Mouse (Mus musculus) CD4-positive helper T cell, adult 2 months (primary cell): ENCODE measurements around the gene Coro1c.

Source experiments
- DNase-seq: peaks from one replicate; pipeline ENCODE4 v3.0.0-alpha.2; 2012; ENCODE audit warnings: low read depth, missing footprints, low spot score

Coro1c gene

DNA sequence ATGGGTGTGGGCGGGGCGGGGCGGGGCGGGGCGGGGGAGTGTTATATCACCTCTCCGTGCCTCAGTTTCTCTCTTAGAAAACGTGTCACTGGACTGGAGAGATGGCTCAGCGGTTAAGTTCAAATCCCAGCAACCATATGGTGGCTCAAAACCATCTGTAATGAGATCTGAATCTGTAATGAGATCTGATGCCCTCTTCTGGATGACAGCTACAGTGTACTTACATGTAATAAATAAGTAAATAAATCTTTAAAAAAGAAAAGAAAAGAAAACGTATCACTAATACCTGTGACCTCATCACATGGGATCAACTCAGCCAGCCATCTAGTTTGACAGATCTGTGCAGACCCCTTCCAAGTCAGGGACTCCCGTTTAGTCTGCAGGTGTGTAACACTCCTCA is 21.0 kb upstream of the Coro1c start:
- no peak for DNase-seq

DNA sequence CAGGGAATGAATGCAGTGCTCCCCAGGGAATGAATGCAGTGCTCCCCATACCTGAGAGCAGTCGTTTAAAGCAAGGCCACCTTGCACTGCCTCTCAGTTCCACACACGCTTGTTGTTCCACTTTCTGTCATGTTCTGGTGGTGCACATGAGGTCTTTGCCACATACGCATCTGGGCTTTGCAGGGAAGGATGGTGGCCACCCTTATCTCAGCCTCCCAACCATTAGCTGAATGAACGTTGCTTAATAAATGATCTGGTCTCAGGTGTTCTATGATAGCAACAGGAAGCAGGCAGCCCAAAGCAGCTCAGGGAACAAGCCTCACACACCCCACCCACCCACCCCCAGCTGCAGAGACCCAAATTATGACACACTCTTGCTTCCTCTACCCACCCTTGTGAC is 16.1 kb upstream of the Coro1c start:
- DNase-seq = no peak

DNA sequence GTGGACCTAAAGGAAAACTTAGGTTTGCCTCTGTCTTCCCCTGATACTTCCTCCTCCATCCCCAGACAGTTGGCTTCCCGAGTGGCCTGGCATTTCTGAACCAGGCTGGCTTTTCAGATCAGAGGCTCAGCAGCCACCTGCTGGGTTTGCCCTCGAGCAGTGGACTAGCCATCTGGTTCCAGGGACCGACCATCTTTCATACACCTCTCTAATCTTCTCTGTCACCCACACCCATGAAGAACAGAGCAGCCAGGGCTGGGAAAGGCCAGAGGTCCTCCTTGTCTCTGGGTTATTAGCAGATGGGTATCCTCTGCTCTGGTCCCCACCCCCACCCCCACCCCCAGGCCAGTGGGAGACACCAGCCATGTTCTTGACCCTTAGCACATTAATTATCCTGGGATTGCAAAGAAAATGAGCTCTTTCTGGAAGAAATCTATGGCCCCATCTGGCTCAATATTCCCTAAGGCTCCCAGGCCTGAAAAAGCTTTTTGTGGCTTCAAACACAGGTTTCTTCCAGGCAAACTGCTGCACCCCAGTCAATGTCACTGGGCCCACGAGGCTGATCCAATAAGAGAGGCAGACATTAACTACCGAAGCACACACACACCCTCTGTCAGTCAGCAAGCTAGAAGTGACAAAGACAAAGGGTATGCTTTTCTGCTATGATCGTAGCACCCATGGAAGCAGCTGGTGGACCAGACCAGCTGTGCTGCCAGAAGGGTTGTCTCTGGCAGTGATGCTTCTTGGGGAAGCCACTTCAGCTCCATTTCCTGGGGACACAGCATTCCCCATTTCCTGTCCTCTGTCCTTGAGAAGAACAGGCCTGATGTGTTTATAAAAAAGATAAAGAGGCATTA is 13.0 kb upstream of the Coro1c start:
- no peak for DNase-seq

DNA sequence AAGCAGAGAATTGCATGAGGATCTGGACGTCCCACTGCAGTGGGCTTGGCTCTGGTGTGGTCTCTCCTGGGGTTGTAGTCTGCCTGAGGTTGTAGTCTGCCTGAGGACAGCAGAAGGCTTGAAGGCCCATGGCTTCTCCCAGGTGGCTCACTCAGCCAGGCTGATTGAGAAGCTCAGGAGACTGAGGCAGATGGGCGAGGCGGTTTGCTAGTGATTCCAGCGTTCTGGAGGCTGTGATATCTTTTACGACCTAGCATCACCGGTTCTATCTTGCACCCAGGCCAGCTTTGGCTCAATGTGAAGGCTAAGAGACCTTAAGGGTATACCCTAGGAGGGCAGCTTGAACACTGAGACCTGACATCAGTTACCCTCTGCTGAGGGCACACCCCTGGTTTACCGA is 10.5 kb upstream of the Coro1c start:
- no peak for DNase-seq

DNA sequence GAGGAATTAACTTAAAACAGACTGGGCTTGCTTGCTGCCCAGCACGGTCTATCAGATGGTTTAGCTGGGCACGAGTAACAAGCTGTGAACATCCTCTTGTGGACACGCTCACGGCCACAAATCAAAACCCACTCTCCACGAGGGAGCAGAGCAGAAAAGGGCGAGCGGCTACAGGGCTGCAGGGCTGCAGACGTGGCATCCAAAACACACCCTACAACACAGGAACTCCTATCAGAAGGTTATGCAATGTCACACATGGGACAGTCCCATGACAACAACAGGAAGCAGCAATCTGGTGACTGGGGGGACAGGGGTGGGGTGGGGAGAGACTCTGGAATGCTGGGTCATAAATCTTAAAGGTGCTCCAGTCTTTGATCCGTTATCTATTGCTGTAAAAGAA is 10.1 kb upstream of the Coro1c start:
- peak; percentile 16 for DNase-seq

DNA sequence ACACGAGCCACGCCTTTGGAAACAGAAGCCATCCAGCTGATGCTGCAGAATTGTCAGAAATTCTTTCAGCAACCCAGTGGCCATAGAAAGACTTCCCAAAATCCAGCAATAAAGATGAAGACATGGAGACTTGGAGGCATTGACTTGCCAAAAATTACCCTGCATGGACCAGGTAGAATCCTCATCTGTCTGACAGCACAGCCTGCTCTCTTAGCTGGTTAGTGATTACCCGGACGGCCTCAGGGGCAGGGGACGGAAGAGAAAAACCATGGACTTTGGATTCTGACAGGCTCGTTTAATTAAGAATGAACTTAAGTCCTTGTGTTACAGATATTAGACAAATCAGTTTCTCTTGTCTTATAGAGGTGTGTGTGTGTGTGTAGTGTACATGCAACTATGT is 2.1 kb upstream of the Coro1c start:
- DNase-seq = no peak

DNA sequence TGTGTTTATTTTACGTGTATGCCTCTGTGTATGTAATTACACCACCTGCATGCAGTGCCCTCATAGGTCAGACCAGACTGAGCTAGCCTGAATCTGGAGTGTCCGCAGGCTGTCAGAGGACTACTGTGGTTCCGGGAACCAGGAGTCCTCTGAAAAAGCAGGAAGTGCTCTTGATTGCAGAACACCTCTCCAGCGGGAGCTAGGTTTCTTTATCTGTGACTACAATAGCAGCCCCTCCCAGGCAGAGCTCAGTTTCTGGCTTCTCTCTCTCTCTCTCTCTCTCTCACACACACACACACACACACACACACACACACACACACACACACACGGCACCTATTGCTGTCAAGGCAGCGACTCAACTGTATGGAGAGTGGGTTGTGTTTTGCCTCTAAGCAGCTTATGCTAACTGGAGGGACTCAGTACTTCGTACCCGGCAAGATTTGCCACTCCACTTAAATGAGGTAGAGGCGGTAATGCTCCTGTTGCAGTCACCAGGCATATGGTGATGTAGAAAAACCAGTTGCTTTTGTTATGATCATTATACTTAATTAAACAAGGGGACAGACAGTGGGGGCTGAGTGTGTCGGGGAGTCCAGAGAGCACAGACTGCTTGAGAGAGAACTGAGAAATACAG is 1.6 kb upstream of the Coro1c start:
- DNase-seq = peak; percentile 24

DNA sequence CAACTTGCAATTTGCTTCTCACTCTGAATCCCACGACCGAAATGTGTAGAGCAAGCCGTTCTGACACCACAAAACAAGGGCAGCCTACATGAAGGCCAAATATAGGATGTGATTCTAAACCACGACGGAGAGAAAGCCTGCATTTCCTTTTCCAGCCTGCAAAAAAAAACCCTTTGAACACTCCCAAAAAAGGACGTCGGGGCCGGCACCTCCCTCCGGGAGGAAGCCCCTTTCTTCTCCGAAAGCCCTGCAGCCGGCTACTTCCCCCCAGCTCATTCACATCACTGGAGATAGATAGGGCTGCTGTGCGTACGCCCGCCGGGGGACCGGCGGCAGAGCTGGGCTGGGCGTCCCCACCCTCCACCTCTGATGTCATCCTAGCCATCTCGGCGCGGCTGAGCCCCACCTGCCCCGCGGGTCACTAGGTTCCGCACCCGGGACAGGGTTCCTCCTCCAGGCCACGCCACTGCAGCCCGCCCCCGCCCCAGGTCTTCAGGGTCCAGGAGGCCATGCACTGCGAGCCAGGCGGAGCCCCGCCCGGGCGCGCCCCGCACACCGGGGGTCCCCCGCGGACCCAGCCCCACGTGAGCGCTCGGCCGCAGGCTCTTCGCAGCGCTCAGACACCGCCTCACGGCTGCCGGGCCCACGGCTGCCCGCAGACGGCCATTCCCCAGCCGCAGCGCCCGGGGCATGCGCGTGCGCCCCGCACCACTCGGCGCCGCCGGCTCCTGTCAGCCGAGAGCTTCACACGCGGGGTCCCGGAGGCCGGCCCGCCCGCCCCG is 581 bp downstream of the Coro1c start:
- DNase-seq = peak; percentile 85

DNA sequence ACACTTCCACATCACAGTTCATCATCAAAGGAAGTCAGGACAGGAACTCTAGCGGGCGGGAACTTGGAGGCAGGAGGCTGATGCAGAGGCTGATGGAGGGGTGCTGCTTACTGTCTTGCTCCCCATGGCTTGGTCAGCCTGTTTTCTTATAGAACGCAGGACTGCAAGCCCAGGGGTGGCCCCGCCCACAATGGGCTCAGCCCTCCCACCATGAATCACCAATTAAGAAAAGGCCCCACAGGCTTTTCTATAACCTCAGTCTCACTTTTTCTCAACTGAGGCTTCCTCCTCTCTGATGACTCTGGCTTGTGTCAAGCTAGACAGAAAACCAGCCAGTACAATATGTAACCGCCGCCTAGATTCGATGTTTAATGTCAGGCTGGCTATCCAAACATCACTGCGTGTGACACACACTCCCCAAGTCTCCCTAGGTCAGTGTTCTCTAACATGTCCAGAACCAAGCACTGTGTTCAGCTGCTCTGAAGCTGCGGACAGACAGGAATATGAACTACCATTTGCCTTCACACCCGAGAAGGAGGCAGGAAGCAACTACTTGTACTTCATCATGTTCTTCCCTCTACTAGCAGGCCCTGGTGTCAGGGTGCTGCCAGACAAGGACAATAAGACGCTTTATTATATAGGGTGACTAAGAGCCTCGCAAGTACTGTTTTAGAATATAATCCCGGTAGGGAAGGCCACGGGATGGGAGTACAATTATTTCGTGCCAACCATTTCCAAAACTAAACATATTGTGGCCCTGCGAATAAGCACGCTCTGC is 1.4 kb downstream of the Coro1c start:
- peak; percentile 68 for DNase-seq

DNA sequence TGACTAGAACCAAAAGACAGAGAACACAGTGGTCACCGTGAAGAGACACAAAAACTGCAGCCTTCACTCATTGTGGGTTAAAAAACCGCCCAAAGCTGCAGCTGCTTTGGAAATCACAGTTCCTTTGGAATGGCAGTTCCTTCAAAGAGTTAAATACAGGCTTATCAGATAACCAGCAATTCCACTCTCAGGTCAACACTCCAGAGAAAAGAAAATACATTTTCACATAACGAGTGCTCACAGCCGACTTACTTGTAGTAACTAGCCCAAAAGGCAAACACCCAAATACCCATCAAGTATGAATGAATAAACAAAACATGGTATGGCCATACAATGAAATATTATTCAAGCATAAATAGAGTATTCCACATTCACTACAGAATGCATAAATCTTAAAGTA is 3.6 kb downstream of the Coro1c start:
- DNase-seq = no peak

DNA sequence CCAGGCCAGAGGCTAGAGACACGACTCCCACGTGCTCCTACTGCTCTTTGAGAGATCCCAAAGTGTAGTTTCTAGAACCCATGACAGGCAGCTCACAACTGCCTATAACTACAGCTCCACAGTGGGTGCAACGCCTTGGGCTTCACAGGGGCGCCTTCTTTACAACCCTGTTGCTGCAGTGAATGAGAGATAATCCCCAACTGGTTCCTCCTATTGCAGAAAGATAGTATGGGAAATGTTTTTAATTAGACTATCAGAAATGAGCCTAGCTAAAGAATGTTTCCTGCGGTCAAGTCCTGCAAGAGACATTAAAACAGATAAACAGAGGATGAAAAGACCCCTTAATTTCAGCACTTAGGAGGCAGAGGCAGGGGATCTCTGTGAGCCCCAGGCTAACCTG is 5.6 kb downstream of the Coro1c start:
- no peak for DNase-seq

DNA sequence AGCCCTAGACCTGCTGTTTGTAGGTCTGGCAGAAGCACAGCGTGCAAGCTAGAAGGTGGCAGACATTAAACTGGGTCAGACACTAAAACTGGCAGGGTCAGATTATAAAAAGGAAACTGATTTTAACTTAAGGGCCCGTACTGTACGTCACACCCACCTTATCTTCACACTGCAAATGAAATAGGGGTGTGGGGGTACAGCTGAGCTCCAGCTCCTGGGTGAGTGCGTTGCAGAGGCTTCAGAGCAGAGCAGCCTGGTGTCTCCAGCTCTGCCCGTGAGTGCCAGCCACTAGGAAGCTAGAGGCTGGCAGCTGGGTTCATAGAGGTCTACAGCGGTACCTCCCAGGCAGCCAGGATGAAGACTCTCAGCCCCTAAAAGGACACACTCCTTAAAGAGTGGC is 6.5 kb downstream of the Coro1c start:
- no peak for DNase-seq

DNA sequence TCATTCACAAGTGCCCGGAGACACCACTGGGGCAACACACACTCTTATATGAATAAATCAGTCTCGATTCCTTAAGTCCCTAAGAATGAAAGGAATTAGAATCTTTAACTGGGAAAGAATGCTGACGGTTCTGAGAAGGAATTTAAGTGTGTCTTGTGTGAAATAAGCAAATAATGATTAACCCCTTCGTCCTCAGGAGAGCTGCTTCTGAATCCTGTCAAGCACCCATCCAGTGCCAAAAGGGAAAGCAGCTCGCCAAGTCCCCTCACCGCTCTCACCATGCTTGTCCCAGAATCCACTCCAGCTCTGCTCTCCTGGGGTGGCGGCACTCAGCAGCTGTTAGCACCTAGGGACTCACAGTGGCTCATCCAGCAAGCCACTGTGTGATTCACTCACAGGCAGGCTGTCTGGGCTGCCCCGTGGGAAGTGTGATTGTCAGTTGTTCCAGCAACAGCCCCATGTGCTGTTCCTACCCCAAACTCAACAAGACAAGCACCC is 7.4 kb downstream of the Coro1c start:
- no peak for DNase-seq

DNA sequence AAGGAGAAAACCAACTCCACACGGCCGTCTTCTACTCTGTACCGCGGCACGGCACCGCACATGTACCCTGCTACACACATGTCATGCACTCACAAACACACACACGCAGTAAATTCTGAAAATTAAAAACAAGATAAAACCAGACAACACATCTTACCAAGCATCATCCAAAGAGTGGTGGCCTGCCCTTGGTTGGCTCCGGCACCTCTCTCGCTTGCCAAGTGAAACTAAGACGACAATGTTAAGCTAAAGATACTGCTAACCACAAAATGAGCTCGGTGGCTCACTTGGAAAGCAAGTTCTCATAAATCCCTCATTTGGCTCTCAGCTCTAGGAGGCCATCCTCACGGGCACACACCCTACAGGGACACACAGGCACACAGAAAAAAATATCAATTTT is 9.0 kb downstream of the Coro1c start:
- DNase-seq = peak; percentile 37

DNA sequence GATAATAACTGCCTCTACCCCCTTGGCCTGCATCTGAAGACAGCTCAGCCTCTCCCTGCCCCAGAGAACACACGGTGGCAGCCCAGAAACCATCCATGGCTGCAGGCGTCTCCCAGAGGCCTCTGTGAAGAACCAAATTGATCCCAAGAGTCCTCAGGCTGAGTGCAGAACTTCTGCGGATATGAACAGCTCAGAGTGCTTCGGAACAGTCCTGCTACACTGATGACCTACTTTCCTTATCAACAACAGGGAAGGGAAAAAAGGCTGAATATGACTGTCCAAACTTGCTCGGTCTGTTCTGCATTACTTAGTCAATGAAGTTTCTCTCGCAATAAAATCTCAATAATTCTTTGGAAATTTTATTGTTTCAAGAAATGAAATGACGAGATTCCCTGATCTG is 16.6 kb downstream of the Coro1c start:
- DNase-seq = no peak

DNA sequence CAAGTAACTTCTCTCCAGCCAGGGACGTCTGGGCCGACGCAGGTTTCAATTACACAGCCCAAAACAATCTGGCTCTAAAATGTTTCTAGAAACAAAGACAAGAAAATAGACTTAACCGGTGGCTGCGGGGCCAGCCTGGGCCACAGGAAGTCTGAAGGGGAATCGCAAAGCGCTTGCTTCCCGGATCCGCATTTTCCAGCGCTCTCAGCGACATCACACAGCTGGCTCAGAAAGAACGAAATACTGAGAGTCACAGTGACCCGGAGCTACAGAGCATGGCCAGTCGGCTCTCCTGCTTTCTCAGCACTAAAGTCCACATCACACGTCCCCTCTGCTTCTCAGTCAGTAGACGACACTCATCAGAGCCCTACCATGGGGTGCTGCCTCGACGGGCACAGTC is 17.7 kb downstream of the Coro1c start:
- DNase-seq = no peak

DNA sequence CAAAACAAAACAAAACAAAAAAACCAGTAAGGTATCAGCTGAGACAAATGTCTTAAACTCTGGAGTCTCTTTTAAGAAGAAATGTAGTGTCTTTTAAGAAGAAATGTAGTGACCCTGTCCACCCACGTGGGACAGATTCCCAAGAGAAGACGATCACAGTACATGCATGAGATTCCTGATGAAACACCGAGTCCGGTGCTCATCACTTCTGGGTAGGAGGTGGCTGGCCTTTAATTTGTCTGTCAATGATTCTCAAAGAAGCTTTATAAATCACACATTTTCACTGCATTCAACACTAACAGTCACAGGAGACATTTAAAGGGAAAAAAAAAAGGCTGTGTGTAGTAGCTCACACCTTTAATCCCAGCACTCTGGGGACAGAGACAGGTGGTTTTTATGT is 18.6 kb downstream of the Coro1c start:
- no peak for DNase-seq

DNA sequence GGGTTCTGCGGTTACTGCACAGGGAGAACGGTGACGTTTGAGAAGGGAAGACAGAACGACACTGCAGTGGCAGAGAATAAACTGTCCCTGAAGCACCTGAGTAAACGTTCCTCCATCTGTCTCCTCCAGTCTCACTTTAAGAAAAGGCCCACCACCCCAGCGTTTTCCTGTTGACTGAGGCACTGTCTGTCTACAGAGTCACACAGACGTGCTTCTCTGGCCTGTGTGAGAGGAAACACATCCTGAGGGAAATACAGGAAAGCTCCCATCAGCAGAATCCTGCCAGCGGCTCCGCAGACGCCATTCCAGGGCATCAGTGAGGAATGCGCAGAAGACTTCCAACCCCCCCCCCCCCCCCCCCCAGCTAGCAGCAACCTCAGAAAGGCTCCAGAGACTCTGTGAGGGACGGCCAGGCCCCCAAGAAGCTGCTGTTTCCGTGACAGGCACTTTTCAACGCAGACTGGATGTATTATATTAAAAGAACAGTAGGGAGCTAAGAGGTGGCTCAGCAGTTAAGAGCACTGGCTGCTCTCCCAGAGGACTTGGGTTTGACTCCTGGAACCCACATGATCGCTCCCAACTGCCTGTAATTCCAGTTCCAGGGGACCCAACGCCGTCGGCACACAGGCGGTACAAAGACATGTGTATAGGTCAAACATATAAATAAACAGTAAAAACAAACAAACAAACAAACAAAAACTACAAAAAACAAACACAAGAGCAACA is 19.2 kb downstream of the Coro1c start:
- no peak for DNase-seq

DNA sequence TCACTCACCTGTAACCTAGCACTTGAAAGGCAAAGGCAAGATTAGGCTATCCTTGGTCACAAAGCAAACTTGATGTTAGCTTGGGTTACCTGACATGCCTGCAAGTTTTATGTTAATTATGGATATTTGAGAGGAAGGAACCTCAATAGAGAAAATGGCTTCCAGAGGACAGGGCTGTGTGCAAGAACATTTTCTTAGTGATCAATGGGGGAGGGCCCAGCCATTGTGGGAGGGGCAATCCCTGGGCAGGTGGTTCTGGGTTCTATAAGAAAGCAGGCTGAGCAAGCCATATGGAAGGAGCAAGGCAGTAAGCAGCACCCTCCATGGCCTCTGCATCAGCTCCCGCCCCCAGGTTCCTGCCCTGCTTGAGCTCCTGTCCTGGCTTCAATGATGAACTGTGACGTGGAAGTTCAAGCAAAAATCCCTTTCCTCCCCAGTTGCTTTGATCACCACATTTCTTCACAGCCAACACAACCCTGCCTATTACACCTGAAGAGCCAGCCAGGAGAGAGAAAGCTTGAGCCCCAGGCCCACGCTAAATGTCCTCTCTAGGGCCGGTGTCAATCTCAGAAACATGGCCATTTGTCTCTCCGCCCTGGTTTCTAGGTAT is 20.3 kb downstream of the Coro1c start:
- DNase-seq = no peak

DNA sequence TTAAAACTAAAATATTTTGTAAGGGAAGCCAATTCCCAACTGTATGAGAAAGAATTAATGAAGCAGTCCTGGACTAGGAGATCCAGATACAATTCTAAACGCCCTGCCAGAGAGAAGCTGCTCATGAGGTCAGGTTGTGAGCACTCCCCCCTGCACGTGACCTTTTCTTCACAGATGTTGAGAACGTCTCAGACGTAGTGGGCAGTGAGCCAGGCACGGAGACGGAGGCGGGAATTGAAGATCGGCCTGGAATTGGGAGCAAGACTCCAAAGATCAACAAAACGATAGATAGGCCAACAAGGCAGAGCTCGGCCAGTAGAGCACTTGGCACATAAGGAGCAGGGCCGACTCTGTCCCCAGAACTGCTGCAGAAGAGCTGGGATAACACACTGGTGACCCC is 21.4 kb downstream of the Coro1c start:
- no peak for DNase-seq

DNA sequence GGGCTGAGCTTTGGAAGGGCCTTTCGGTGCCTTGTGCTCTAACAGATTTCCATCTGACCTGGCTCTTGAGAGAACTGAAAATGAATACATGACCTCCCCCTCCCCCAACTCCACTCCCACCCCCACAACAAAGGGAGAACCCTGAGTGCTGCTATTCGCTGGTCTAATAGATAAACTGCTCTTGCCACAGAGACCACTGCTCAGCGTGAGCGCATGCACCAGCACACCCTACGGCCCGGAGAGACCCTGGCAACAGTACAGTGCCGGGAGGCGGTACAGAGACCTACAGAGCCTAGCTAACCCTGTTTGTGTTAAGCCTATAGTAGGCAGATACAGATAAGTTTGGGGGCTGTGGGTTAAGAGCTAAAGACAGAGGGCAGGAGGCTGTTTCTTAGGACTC is 22.9 kb downstream of the Coro1c start:
- DNase-seq = no peak
